Comparison of ENCODE assay signal across 1 mouse cellular context in genomic region chr19:11911603-11912002, GRCm38 (mm10).
TF ChIP-seq lines count a peak whose summit lies in the region.

No protein-coding gene starts in this region.

TF ChIP-seq in C2C12, 6 proteins besides CTCF, POLR2A, EP300 and RAD21 (continued from another document):
- TF ChIP-seq FOSL1 (IDR thresholded peaks at IDR 0.05; ENCODE audit: insufficient read depth, low read length, poor library complexity, severe bottlenecking) (no peak), CEBPB (IDR thresholded peaks at IDR 0.05; ENCODE audit: low read depth) (no peak), MYOD1 (IDR thresholded peaks at IDR 0.05; ENCODE audit: control insufficient read depth, insufficient read length, low read depth) (no peak), USF1 (IDR thresholded peaks at IDR 0.05; ENCODE audit: low read depth) (no peak), MYOG (IDR thresholded peaks at IDR 0.05; ENCODE audit: control insufficient read depth, extremely low read depth, insufficient read length) (no peak)
